Mouse (Mus musculus) spleen, embryonic (tissue): Measurements from ENCODE around the gene Tat.

Experiments
- CTCF ChIA-PET: fragments of 350-600 bp; sonication (Branson Sonifier 250); formaldehyde crosslinking; loops from one replicate; lab custom pipeline; 2022; lab: Charles Lee

Gene Tat

GRCm38 (mm10) chr8:110040509-110040908, 50.3 kb downstream of the Tat start:
- CTCF ChIA-PET, result no interaction called here
